Comparison of ENCODE assay signal across 12 mouse cellular contexts in the genomic region with DNA sequence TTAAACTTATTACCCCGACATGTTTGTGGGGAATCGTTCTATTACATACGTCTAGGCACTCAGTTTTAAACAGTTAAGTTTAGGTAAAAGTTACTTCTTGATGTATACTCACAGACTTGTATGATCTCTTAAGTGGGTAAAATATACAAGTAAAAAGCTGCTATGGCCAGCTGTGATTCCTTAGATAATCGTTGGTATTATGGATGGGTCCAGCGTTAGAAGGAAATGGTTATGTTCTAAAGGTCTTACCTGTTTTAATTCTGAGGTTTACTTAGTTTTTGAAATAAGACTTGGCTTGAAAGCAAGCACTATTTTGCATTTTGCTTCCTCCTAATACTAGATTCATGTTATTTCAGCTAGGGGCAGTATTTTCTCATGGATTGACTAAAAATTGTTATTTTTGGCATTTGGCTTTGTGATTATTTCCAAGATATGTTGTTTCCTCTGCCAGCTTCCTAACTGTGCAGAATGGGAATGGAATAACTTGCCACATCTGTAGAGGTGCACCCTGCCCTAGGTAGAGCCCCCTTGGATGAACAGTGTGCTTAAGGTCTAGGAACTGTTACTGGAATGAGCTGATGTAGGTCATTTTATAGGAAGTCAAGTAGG.
DNase-seq lines count a peak whose midpoint lies in the region; ATAC-seq and TF ChIP-seq lines count a peak whose summit lies in the region.
"Had no signal": no experiment of that assay in that cellular context is flagged by ENCODE, and none has a peak within 500 bp of the region (broad histone marks: within the 10 kb centered on the region; RNA-seq: fewer than 3 reads in every experiment).

No protein-coding gene starts in this region.

- DNase-seq in layer of hippocampus, adult 2 months (ENCODE audit: low spot score in 2 of 2) = no peak
- no peak for DNase-seq in layer of hippocampus, adult 9-10 months (ENCODE audit: low spot score)
- DNase-seq in Patski (ENCODE audit: low read depth, low spot score) (no peak), MN1 (ENCODE audit: low spot score) (no peak)
- no peak for DNase-seq in midbrain, embryonic 14.5 days
- DNase-seq in retina, embryonic 14.5 days (ENCODE audit: low spot score) = no peak
- DNase-seq in urinary bladder, postnatal 14 days (ENCODE audit: low spot score) = no peak
- DNase-seq: adrenal gland, postnatal 14 days; cerebellum, adult 9-11 months; kidney, adult 18-20 months; thymus, postnatal 4 days had no signal

- H3K27ac ChIP-seq in layer of hippocampus, adult 2 months = no peak overlapping the region
- H3K27ac ChIP-seq in forebrain, embryonic 13.5 days = no peak overlapping the region
- no peak overlapping the region for H3K27ac ChIP-seq in midbrain, embryonic 14.5 days (replicated peaks; ENCODE audit: low read depth, low read length)

- H3K4me2 ChIP-seq in forebrain, embryonic 13.5 days = peak overlapping the region; percentile 82
- H3K4me2 ChIP-seq in midbrain, embryonic 14.5 days (ENCODE audit: low read length) = peak overlapping the region; percentile 79

- H3K9me3 ChIP-seq in forebrain, embryonic 13.5 days (replicated peaks) = no peaks in the 10 kb centered on the region
- no peaks in the 10 kb centered on the region for H3K9me3 ChIP-seq in midbrain, embryonic 14.5 days (ENCODE audit: control insufficient read depth, low read length)

- TF ChIP-seq CTCF in layer of hippocampus, adult 2 months (conservative IDR thresholded peaks at IDR 0.05) = peak; percentile 66
- peak; percentile 21 for TF ChIP-seq CTCF in Patski (IDR thresholded peaks at IDR 0.05)

- POLR2A ChIA-PET in Patski (lab: Charles Lee) = interaction anchor here (1.0 to 1.3 kb wide), 4 partner anchors 11 to 162 kb away, joined by 3 read pairs; no protein-coding TSS in a partner anchor

- H3K4me1 ChIP-seq in forebrain, embryonic 13.5 days = peaks cover 45% of the 10 kb centered on the region
- H3K4me1 ChIP-seq in midbrain, embryonic 14.5 days (ENCODE audit: control insufficient read depth, insufficient read depth, low read length) = peaks cover 31% of the 10 kb centered on the region

- WGBS in forebrain, embryonic 13.5 days = 82% methylated on average over 5 of the region's 5 CpGs
- 81% methylated on average over 5 of the region's 5 CpGs for WGBS in midbrain, embryonic 14.5 days

- H3K27me3 ChIP-seq in Patski = no peaks in the 10 kb centered on the region
- H3K27me3 ChIP-seq in forebrain, embryonic 13.5 days = no peaks in the 10 kb centered on the region
- H3K27me3 ChIP-seq in midbrain, embryonic 14.5 days (ENCODE audit: control insufficient read depth, insufficient read depth, low read length) = no peaks in the 10 kb centered on the region

- no peaks in the 10 kb centered on the region for H3K36me3 ChIP-seq in forebrain, embryonic 13.5 days (ENCODE audit: poor library complexity, severe bottlenecking)
- no peaks in the 10 kb centered on the region for H3K36me3 ChIP-seq in midbrain, embryonic 14.5 days (ENCODE audit: control insufficient read depth, insufficient read depth, low read length)

- in situ Hi-C loops in Patski (cut with MboI; ENCODE audit: low pct_unique_long_range_greater_than_20kb) = loop anchor here (5.0 kb wide), 1 partner anchor 236 kb away; no protein-coding TSS in a partner anchor

- ATAC-seq in Patski = no peak
- ATAC-seq in forebrain, embryonic 13.5 days = no peak
- no peak for ATAC-seq in midbrain, embryonic 14.5 days (ENCODE audit: low FRiP score, low TSS enrichment)

- H3K4me3 ChIP-seq in layer of hippocampus, adult 2 months = no peak overlapping the region
- H3K4me3 ChIP-seq in forebrain, embryonic 13.5 days = peak overlapping the region; percentile 97; the same call in 1 of the 2 replicates
- no peak overlapping the region for H3K4me3 ChIP-seq in midbrain, embryonic 14.5 days (replicated peaks; ENCODE audit: low read depth, low read length)

- CTCF ChIA-PET in Patski (lab: Charles Lee) = interaction anchor here (0.6 to 4.9 kb wide), 18 partner anchors 19 to 264 kb away, joined by 3 to 25 read pairs (median 4); no protein-coding TSS in a partner anchor

- H3K9ac ChIP-seq in forebrain, embryonic 13.5 days = no peak overlapping the region
- H3K9ac ChIP-seq in midbrain, embryonic 14.5 days (replicated peaks; ENCODE audit: low read length) = no peak overlapping the region
